Mouse (Mus musculus) kidney, adult 11 months (tissue): ENCODE data around the gene Map2k6.

Experiments
- DNase-seq: peaks from one replicate; pipeline ENCODE4 v3.0.0; 2022

Gene Map2k6

GRCm38 (mm10) chr11:110572548-110572947 lies 173.6 kb downstream of the Map2k6 start:
- peak; percentile 26 for DNase-seq
